Mouse (Mus musculus): ENCODE measurements at regions not wholly inside any gene's neighbourhood (a gene's known extent, or its start where the extent isn't known, plus 50 kb on each side); places are given as distances from the start of the nearest gene placed in this dataset.

- Histone ChIP-seq H3K9me3 (ENCODE audit: low read length) (no peaks in the 10 kb centered on the region), H3K27ac (ENCODE audit: low read length) (no peak overlapping the region), H3K4me2 (replicated peaks; ENCODE audit: low read depth, low read length) (no peak overlapping the region), H3K27me3 (replicated peaks; ENCODE audit: insufficient read depth, low read length) (no peaks in the 10 kb centered on the region), H3K9ac (replicated peaks; ENCODE audit: low read depth) (no peak overlapping the region), H3K4me3 (ENCODE audit: low read depth, low read length) (no peak overlapping the region), H3K36me3 (ENCODE audit: insufficient read depth, low read length) (no peaks in the 10 kb centered on the region), H3K4me1 (ENCODE audit: insufficient read depth, low read depth, low read length) (no peaks in the 10 kb centered on the region)
- DNase-seq (ENCODE audit: low spot score) (no peak), ATAC-seq (no peak)
- TF ChIP-seq EP300 (IDR thresholded peaks at IDR 0.05) (no peak), CTCF (IDR thresholded peaks at IDR 0.05) (no peak)
- WGBS, result 83% methylated on average over 4 of the region's 4 CpGs
Observed at GRCm38 (mm10) chr7:83078695-83079094, 211.6 kb downstream of the Mex3b start.

GRCm38 (mm10) chr7:83079842-83080241 lies 212.7 kb downstream of the Mex3b start:
- H3K9me3 ChIP-seq (ENCODE audit: low read length), result no peaks in the 10 kb centered on the region
- no peaks in the 10 kb centered on the region for H3K27me3 ChIP-seq (replicated peaks; ENCODE audit: insufficient read depth, low read length)
- WGBS, result 39% methylated on average over 1 of the region's 1 CpGs
- no peak overlapping the region for H3K4me2 ChIP-seq (replicated peaks; ENCODE audit: low read depth, low read length)
- no peak for TF ChIP-seq EP300 (IDR thresholded peaks at IDR 0.05)
- no peak for TF ChIP-seq CTCF (IDR thresholded peaks at IDR 0.05)
- ATAC-seq (no peak), DNase-seq (ENCODE audit: low spot score) (no peak)
- no peak overlapping the region for H3K27ac ChIP-seq (ENCODE audit: low read length)
- no peak overlapping the region for H3K4me3 ChIP-seq (ENCODE audit: low read depth, low read length)
- no peaks in the 10 kb centered on the region for H3K4me1 ChIP-seq (ENCODE audit: insufficient read depth, low read depth, low read length)
- no peak overlapping the region for H3K9ac ChIP-seq (replicated peaks; ENCODE audit: low read depth)
- H3K36me3 ChIP-seq (ENCODE audit: insufficient read depth, low read length), result no peaks in the 10 kb centered on the region

- Histone ChIP-seq H3K4me2 (replicated peaks; ENCODE audit: low read depth, low read length) (no peak overlapping the region), H3K27me3 (replicated peaks; ENCODE audit: insufficient read depth, low read length) (no peaks in the 10 kb centered on the region), H3K9me3 (ENCODE audit: low read length) (no peaks in the 10 kb centered on the region), H3K4me3 (ENCODE audit: low read depth, low read length) (no peak overlapping the region), H3K9ac (replicated peaks; ENCODE audit: low read depth) (no peak overlapping the region), H3K27ac (ENCODE audit: low read length) (no peak overlapping the region), H3K36me3 (ENCODE audit: insufficient read depth, low read length) (no peaks in the 10 kb centered on the region), H3K4me1 (ENCODE audit: insufficient read depth, low read depth, low read length) (no peaks in the 10 kb centered on the region)
- DNase-seq (ENCODE audit: low spot score), result no peak
- 54% methylated on average over 6 of the region's 6 CpGs for WGBS
- ATAC-seq, result no peak
- TF ChIP-seq CTCF (IDR thresholded peaks at IDR 0.05), result no peak
- TF ChIP-seq EP300 (IDR thresholded peaks at IDR 0.05), result no peak
Observed at GRCm38 (mm10) chr7:83084496-83085082, 217.5 kb downstream of the Mex3b start.

GRCm38 (mm10) chr7:83085547-83086158 lies 218.5 kb downstream of the Mex3b start:
- DNase-seq (ENCODE audit: low spot score), result no peak
- 70% methylated on average over 4 of the region's 4 CpGs for WGBS

GRCm38 (mm10) chr7:83087408-83087807 lies 220.3 kb downstream of the Mex3b start:
- WGBS, result 50% methylated on average over 4 of the region's 4 CpGs
- no peak overlapping the region for H3K27ac ChIP-seq (ENCODE audit: low read length)
- TF ChIP-seq CTCF (IDR thresholded peaks at IDR 0.05) (no peak), EP300 (IDR thresholded peaks at IDR 0.05) (no peak)
- ATAC-seq (no peak), DNase-seq (ENCODE audit: low spot score) (no peak)
- H3K4me1 ChIP-seq (ENCODE audit: insufficient read depth, low read depth, low read length), result no peaks in the 10 kb centered on the region
- no peaks in the 10 kb centered on the region for H3K9me3 ChIP-seq (ENCODE audit: low read length)
- H3K27me3 ChIP-seq (replicated peaks; ENCODE audit: insufficient read depth, low read length), result no peaks in the 10 kb centered on the region
- no peaks in the 10 kb centered on the region for H3K36me3 ChIP-seq (ENCODE audit: insufficient read depth, low read length)
- no peak overlapping the region for H3K4me2 ChIP-seq (replicated peaks; ENCODE audit: low read depth, low read length)
- no peak overlapping the region for H3K4me3 ChIP-seq (ENCODE audit: low read depth, low read length)
- H3K9ac ChIP-seq (replicated peaks; ENCODE audit: low read depth), result no peak overlapping the region

More at GRCm38 (mm10) chr7:83085547-83086158, 218.5 kb downstream of the Mex3b start:
- TF ChIP-seq CTCF (IDR thresholded peaks at IDR 0.05) (no peak), EP300 (IDR thresholded peaks at IDR 0.05) (no peak)
- no peaks in the 10 kb centered on the region for H3K9me3 ChIP-seq (ENCODE audit: low read length)
- H3K4me1 ChIP-seq (ENCODE audit: insufficient read depth, low read depth, low read length), result no peaks in the 10 kb centered on the region
- no peak overlapping the region for H3K4me3 ChIP-seq (ENCODE audit: low read depth, low read length)
- H3K27ac ChIP-seq (ENCODE audit: low read length), result no peak overlapping the region
- H3K4me2 ChIP-seq (replicated peaks; ENCODE audit: low read depth, low read length), result no peak overlapping the region
- H3K9ac ChIP-seq (replicated peaks; ENCODE audit: low read depth), result no peak overlapping the region
- H3K27me3 ChIP-seq (replicated peaks; ENCODE audit: insufficient read depth, low read length), result no peaks in the 10 kb centered on the region
- no peaks in the 10 kb centered on the region for H3K36me3 ChIP-seq (ENCODE audit: insufficient read depth, low read length)
- ATAC-seq, result no peak

GRCm38 (mm10) chr7:83088125-83088524 lies 221.0 kb downstream of the Mex3b start:
- H3K4me3 ChIP-seq (ENCODE audit: low read depth, low read length), result no peak overlapping the region
- no peak overlapping the region for H3K9ac ChIP-seq (replicated peaks; ENCODE audit: low read depth)
- no peak overlapping the region for H3K27ac ChIP-seq (ENCODE audit: low read length)
- no peak overlapping the region for H3K4me2 ChIP-seq (replicated peaks; ENCODE audit: low read depth, low read length)
- DNase-seq (ENCODE audit: low spot score) (no peak), ATAC-seq (no peak)
- H3K4me1 ChIP-seq (ENCODE audit: insufficient read depth, low read depth, low read length), result no peaks in the 10 kb centered on the region
- WGBS, result 60% methylated on average over 4 of the region's 4 CpGs
- H3K27me3 ChIP-seq (replicated peaks; ENCODE audit: insufficient read depth, low read length), result no peaks in the 10 kb centered on the region
- TF ChIP-seq CTCF (IDR thresholded peaks at IDR 0.05) (no peak), EP300 (IDR thresholded peaks at IDR 0.05) (no peak)
- no peaks in the 10 kb centered on the region for H3K36me3 ChIP-seq (ENCODE audit: insufficient read depth, low read length)
- no peaks in the 10 kb centered on the region for H3K9me3 ChIP-seq (ENCODE audit: low read length)
